In genomic region chr13:7103289-7103688, GRCm38 (mm10) we compare ENCODE assay signal across 19 mouse cellular contexts.
"Had no signal": no experiment of that assay in that cellular context is flagged by ENCODE, and none has a peak within 500 bp of the region (broad histone marks: within the 10 kb centered on the region; RNA-seq: fewer than 3 reads in every experiment).

No protein-coding gene starts in this region.

- H3K4me3 ChIP-seq: left cerebral cortex, adult 2 months; lung, embryonic 15.5 days; midbrain, embryonic 12.5 days; midbrain, embryonic 15.5 days; myocyte had no signal

- H3K9me3 ChIP-seq: lung, embryonic 15.5 days; midbrain, embryonic 12.5 days; midbrain, embryonic 15.5 days had no signal

- H3K9ac ChIP-seq: liver, embryonic 14.5 days; lung, embryonic 15.5 days; midbrain, embryonic 12.5 days; midbrain, embryonic 15.5 days had no signal

- ATAC-seq: intestine, embryonic 16.5 days; midbrain, embryonic 15.5 days had no signal

- DNase-seq: kidney, adult 18-20 months; kidney, adult 9 months; kidney, postnatal 10 days; kidney, postnatal 36 days; layer of hippocampus, postnatal 36 days; lung, adult 18-20 months; lung, postnatal 10 days; lung, postnatal 36 days; right cerebral cortex, postnatal 25 days; spleen, adult 18-20 months; thymus, adult 18-20 months; thymus, postnatal 36 days had no signal

- H3K27me3 ChIP-seq: lung, embryonic 15.5 days; midbrain, embryonic 12.5 days; midbrain, embryonic 15.5 days had no signal

- H3K4me1 ChIP-seq: lung, embryonic 15.5 days; midbrain, embryonic 12.5 days; midbrain, embryonic 15.5 days had no signal

- H3K36me3 ChIP-seq: lung, embryonic 15.5 days; midbrain, embryonic 12.5 days; midbrain, embryonic 15.5 days had no signal

- H3K27ac ChIP-seq: left cerebral cortex, adult 2 months; liver, embryonic 14.5 days; lung, embryonic 15.5 days; midbrain, embryonic 12.5 days; midbrain, embryonic 15.5 days had no signal

- H3K4me2 ChIP-seq: lung, embryonic 15.5 days; midbrain, embryonic 12.5 days; midbrain, embryonic 15.5 days had no signal
